Comparison of ENCODE assay signal across 8 mouse cellular contexts in genomic region chr8:84601221-84601751, GRCm38 (mm10).
DNase-seq lines count a peak whose midpoint lies in the region; ATAC-seq and TF ChIP-seq lines count a peak whose summit lies in the region.

No protein-coding gene starts in this region.

- H3K4me2 ChIP-seq in heart, postnatal 0 days (ENCODE audit: low read depth, low read length), result peak overlapping the region; percentile 62

- peak overlapping the region; percentile 60 for H3K4me3 ChIP-seq in gastrocnemius, adult 2 months
- H3K4me3 ChIP-seq in heart, postnatal 0 days (ENCODE audit: low read depth, low read length), result peak overlapping the region; percentile 37

- 3% methylated on average over 19 of the region's 19 CpGs for whole genome bisulfite sequencing in heart, postnatal 0 days

- H3K36me3 ChIP-seq in heart, postnatal 0 days (replicated peaks; ENCODE audit: control insufficient read depth, insufficient read depth, low read length), result no peaks in the 10 kb centered on the region

- TF ChIP-seq EP300 in heart, postnatal 0 days (IDR thresholded peaks at IDR 0.05; ENCODE audit: low read depth), result no peak

- intact Hi-C loops in gastrocnemius, adult 2 months (cut with DNase I), result no loop called here

- DNase-seq in gastrocnemius, adult 2 months, result peak; percentile 17
- no peak for DNase-seq in gastrocnemius, postnatal 25 days
- peak; percentile 80 for DNase-seq in ES-CJ7 (ENCODE audit: low read depth, low spot score)
- peak; percentile 27 for DNase-seq in heart, postnatal 0 days (ENCODE audit: low spot score)
- no peak for DNase-seq in gastrocnemius, adult 18-20 months (ENCODE audit: low spot score)
- DNase-seq in layer of hippocampus, adult 8-10 months (ENCODE audit: low spot score in 2 of 2), result no peak
- DNase-seq in Muller cell, postnatal 12 days (ENCODE audit: inconsistent ontology term), result no peak

- H3K9me3 ChIP-seq in heart, postnatal 0 days (replicated peaks; ENCODE audit: control insufficient read depth, low read length), result no peaks in the 10 kb centered on the region

- peak; percentile 53 for ATAC-seq in heart, postnatal 0 days (ENCODE audit: insufficient read depth, low read depth)
- ATAC-seq in megakaryocyte progenitor cell, adult 5-6 weeks (replicated peaks; ENCODE audit: poor library complexity), result peak; percentile 63

- H3K4me1 ChIP-seq in heart, postnatal 0 days (ENCODE audit: control insufficient read depth, insufficient read depth), result peaks cover 11% of the 10 kb centered on the region

- H3K9ac ChIP-seq in heart, postnatal 0 days (replicated peaks; ENCODE audit: low read depth, low read length), result 0 out of 2 replicates have a peak overlapping the region, but pooled peaks have one; percentile 9

- peak overlapping the region; percentile 68; the same call in 1 of the 2 replicates for H3K27ac ChIP-seq in gastrocnemius, adult 2 months
- H3K27ac ChIP-seq in heart, postnatal 0 days (ENCODE audit: low read depth), result no peak overlapping the region; the same call in 1 of the 2 replicates

- TF ChIP-seq CTCF in gastrocnemius, adult 2 months (IDR thresholded peaks at IDR 0.05), result no peak
- TF ChIP-seq CTCF in heart, postnatal 0 days (IDR thresholded peaks at IDR 0.05; ENCODE audit: low read depth), result no peak

- H3K27me3 ChIP-seq in heart, postnatal 0 days (ENCODE audit: control insufficient read depth, insufficient read depth, low read length), result no peaks in the 10 kb centered on the region

Comparison
In these comparisons a context has a peak if more than half of its experiments do, and no peak if none do; other contexts are left out.
1. DNase-seq: peak in gastrocnemius, adult 2 months (single experiment), ES-CJ7 (single experiment) and heart, postnatal 0 days (single experiment); none in gastrocnemius, postnatal 25 days (single experiment), gastrocnemius, adult 18-20 months (single experiment), layer of hippocampus, adult 8-10 months (0 of 2) and Muller cell, postnatal 12 days (single experiment).